Mouse (Mus musculus) layer of hippocampus, postnatal 10 days (tissue): ENCODE data around the gene Taf12. TPM values are rescaled to one million over a fixed set of nuclear protein-coding genes. Genes with fewer than 3 reads are reported as not detected.
"Not testable (repeated sequence)": the region's sequence is repeated elsewhere in the genome, so short reads cannot be mapped to it uniquely, and the experiment has no call there.

Source experiments
- DNase-seq, 2 experiments: peaks; one replicate each; pipeline ENCODE4 v3.0.0; 2021; ENCODE audit warnings: low spot score in 2 of 2
- total RNA-seq, 2 experiments: library from RNA; stranded (reverse); gene quantifications; 2 replicates each; pipeline ENCODE4 v1.2.3; 2021

The Taf12 gene
- total RNA-seq, 2 experiments from 2014 or later, result 16.6 to 17.6 TPM

DNA sequence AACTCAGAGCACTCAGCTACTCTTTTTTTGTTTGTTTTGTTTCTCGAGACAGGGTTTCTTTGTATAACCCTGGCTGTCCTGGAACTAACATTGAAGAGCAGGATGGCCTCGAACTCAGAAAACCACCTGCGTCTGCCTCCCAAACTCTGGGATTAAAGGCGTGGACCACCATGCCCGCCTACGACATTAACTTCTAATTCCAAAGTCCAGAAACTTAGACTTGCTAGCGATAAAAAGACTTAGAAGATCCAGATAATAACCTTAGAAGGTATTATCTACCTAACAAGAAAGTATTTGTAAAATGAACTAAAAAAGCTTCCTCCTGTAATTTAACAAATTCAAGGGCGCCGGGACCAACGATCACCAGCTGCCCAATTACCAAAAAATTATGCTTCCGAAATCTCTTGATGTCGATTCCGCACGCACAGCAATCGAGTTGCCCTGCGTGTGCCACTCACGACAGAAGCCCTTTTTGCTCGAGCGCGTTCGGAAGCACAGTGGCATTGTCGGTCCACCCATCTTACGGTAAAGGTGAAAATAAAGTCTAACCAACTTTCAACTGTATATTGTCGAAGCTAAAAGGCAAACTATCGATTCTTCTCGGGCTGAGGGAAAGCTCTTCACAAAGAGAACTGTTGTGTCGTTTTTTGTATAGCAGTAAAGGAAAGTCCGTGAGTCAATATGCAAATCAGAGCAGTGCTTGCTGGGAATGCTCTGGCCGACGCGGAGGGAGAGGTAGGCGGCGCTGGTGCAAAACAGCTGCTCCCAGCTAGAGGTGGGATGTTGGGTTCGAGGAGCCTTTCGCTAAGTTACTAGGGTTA is 4.2 kb upstream of the Taf12 start:
- DNase-seq, result peak; percentile 77 to 83

DNA sequence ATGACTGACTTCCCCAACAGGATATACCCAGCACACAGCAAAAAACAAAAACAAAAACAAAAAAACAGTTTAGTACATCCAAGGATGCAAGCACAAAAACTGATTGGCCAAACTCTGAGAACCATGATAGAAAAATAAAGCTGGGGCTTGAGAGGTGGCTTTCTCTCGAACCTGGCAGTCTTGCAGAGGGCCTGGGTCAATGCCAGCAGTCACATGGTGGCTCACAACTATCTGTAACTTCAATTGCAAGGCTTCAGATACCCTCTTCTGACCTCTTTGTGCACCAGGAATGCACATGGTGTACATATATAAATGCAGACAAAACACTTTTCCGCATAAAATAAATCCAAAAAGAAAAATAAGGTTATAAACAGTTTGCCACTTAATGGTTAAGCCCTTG is 1.0 kb upstream of the Taf12 start:
- DNase-seq, result peak in 1 of 2 experiments; percentile 39

DNA sequence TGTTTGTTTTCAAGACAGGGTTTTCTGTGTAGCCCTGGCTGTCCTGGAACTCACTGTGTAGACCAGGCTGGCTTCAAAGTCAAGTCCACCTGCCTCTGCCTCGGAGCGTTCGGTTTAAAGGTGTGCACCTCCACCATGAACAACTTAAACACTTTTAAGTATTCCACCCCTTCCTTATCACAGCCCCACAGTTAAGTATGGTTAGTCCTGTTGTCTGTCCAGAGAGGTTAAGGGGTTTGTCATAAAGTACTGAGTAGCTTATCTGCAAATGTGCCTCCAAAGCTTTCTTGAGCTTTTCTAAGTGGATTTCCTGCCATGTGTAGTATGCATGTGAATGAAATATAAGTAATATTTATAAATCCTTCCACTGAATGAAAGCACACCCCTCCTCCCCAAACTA is 1.8 kb downstream of the Taf12 start:
- no peak for DNase-seq

DNA sequence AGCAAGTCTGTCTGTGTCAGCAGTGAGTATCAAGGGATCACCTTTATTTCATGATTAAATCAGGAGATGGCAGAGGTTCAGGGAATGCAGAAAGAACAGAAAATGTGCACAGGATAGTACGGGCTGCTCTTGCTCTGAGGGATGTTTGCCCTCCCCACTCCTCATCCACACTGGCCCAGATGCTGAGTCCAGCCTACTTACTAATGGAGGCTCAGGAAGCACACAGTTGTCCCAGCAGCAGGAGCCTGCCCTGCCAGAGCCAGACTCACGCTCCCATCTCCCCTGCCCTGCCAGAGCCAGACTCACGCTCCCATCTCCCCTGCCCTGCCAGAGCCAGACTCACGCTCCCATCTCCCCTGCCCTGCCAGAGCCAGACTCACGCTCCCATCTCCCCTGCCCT is 14.7 kb downstream of the Taf12 start:
- DNase-seq, result not testable (repeated sequence)

DNA sequence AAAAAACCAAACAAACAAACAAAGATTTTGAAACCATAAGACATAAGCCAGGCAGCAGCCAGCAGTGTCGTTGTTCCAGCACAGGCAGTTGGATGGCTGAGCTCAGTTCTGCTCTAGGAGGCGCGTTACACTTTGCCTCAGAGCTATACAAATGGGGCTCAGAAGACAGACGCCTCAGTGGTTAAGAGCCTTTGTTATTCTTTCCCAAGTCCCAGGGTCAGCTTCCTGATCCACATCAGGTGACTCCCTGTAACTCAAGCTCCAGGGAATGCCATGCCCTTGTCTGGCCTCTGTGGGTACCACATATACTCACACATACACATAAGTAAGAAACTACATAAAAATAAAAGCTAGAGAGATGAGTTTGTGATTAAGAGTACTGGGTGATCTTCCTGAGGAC is 16.9 kb downstream of the Taf12 start:
- no peak for DNase-seq

DNA sequence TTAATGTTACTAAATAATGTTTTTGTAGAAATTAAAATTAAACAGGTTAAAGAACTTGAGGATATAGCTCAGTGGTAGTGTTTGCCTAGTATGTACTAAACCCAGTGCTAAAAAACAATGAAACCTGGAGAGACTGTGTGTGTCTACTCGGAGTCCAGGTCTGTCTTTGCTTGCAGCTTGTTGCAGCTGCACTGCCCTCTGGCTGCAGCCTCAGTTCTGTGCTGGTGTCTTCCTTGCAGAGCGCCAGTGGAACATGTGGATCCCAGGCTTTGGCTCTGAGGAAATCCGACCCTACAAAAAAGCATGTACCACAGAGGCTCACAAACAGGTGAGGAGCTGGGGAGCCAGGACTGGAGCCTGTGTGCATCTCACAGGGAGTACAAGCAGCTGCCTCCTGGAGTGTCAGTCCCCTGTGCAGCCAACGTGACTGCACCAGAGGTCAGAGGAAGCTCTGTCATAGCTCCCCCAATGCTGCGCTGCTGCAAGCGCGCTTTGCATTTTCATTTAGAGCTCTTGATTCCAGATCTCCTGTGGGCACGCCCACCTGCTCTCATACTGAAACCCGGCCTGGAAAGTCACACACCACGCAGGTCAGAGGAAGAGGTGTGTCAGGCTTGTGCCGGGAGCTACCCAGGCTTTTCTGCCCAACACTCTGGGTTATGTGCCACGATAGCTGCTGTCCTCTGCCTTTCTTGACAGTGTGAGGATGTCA is 17.6 kb downstream of the Taf12 start:
- DNase-seq, result no peak

DNA sequence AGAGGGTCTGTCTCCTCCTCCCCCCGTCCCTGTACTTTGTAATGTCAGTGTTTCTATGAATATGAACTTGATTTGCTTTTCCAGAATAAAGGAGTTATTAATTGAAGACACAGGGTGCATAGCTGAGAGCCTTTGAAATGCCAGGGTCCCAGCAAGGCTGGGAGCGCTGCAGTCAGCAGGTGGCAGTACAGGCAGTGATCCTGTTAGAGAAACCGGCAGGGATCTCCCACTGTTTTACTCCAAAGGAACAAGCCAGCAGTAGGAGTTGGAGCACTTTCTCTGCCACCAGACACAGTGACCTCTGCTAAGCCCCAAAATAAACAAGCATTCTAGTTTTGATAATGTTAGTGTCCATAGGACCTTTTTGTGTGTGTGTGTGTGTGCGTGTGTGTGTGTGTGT is 18.8 kb downstream of the Taf12 start:
- peak; percentile 55 to 75 for DNase-seq

DNA sequence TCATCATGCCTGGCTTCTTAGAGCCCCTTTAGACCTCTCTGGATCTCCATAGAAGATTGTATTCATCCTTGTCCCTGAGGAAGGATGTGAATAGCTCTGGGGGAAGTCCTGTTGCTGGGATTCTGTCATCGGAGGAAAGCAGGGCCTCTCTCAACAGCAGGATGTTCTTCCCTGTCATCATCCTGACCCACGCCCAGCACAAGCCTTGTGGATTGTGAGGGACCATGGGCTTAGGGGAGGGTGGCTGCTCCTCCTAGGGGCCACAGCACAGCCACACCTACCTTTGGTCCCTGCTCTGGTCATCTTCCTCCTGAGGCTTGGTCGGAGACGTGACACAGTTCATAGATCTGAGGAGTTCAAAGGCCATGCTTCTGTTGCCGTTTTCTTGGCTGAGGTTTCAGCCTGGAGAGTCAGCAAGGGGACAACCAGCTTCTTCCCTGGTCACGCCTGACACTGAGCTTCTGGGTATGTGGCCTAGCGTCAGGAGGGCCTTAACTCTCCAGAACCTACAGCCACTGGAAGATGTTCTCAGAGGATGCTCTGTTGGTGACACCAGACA is 19.6 kb downstream of the Taf12 start:
- DNase-seq, result no peak

DNA sequence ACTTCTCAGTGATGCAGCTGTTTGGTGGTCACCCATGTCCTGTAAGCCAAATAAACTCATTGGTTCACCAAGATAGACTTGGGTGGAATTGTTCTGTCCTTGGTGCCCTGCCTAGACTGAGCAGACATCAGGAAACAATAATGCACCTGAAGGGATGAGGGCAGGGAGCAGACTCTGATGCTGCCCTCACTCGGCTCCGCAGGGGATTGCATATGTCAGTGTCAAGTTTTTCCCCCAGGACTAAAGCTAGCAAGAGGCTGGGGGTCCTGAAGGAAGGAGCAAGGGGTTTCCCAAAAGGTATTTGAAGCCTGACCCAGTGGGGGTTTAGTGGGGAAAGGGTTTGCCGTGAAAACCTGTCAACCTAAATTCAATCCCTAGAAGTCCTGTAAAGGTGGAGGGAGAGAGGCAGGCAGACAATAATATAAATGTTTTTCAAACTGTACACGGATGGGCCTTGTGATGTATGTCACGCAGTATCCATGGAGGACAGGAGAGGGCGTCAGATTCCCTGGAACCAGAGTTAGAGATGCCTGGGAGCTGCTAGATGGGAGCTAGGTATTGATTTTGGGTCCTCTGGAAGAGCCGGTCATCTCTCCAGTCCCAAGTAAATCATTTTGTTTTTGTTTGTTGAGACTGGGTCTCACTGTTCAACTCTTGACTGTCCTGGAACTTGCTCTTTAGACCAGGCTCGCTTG is 21.7 kb downstream of the Taf12 start:
- no peak for DNase-seq

DNA sequence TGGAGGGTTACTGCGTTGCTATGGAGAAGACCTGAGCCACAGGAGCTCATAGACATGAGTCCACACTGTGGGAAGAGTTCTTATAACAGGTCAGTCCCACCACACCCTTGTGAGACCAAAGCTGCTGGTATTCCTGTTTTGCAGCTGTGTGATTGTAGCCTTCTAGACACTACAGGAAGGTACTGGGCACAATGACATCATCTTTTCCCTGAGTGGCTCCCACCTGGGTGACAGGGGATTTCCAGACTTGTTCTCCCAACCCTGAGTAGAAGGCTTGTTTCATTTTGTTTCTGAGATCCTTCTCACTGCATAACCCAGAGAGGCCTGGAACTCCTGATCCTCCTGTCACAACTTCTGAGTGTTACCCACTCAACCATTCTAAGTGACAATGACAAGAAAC is 25.7 kb downstream of the Taf12 start:
- DNase-seq, result no peak

DNA sequence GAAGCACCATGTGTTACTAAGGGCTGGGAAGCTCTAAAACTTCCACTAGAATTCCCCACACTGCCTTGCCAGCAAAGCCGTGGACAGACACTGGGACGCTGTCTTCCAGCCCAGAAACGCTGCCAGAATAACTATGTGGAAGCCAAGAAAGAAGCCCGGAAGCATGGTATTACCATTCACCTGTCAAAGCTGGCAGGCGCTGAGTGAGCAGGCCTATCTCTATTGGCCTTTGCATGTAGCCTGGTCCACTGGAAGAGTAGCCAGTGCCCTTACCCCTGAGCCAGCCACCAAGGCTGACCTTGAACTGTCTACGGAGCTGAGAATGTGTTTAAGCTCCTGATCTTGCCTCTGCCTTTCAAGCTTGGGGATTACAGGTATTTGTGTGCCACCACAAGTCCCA is 27.3 kb downstream of the Taf12 start:
- DNase-seq, result no peak

DNA sequence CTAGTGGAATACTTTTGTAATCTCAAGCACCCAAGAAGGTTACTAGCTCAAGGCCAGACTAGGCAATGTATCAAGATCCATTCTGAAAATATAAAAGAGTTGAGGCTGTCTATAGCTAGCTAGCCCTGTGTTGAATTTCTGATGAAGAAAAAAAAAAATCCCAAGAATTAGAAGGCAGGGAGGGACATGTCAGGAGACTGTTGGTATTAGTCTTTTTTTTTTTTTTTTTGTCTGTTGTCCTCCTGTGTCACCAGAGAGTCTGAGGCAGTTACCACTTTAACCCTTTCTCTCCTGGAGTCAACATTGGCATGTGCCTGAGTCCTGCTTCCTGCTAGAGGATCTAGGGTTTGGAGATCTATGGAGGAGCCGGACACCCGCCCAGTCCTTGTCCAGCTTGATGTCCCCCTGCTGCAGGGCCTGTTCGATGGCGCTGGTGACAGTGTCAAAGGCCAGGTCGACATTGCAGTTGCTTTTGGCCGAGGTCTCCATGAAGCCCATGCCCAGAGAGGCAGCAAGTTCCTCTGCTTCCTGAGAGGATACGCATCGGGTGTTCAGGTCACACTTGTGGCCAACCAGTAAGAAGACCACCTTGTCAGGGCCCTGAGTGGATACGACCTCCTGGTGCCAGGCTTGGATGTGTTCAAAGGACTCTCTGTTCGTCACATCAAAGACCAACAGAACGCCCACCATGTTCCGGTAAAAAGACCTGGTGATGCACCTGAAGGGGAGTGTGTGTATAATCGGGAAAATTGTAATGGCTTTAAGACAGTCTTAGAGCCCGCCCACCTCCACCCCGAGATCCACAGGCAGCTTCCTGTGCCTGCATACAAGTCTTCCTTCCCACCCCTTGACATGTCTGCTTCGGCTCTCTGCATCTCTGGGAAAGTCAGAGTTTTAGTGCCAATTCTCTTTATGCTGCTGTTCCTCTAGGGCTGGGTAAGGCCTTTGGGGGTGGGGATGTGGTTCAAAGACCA is 28.1 kb downstream of the Taf12 start:
- no peak for DNase-seq

DNA sequence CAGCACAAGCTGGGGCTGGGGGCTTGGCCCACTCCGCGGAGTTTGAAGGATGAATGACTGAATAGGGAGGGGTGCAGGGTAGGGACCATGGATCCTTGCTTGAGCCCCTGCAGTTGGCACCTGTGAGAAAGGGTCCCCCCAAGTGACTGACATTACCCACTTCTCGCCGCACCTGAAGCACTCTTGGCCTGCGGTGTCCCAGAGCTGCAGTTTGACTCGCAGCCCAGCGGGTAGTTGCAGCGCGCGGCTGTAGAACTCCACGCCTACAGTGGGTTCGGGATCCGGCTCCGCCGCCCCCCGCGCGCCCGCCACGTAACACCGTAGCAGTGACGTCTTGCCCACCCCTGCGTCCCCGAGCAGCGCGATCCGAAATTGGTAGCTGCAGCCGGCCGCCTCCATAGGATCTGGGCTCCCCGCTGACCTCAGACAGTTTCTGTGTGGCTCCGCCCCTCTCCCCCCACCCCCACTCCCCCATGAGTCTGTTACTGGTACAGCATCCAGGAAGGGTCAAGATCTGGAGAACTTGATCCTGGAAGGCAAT is 28.8 kb downstream of the Taf12 start, which contains the start of gene Rab42:
TSS of gene Rab42 (minus strand) at position 447 of the 541 bp plus-strand sequence.
- DNase-seq, result peak; percentile 47 to 57

DNA sequence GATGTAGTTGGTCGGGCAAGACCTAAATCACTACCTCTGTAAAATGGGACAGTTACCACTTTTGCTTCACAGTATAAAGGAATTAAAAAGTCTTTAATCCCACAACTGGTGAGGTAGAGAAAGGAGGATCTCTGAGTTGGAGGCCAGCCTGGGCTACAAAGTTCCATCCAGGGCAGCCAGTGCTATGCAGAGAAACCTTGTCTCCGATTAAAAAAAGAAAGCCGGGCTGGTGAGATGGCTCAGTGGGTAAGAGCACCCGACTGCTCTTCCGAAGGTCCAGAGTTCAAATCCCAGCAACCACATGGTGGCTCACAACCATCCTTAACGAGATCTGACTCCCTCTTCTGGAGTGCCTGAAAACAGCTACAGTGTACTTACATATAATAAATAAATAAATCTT is 29.3 kb downstream of the Taf12 start:
- not testable (repeated sequence) for DNase-seq

DNA sequence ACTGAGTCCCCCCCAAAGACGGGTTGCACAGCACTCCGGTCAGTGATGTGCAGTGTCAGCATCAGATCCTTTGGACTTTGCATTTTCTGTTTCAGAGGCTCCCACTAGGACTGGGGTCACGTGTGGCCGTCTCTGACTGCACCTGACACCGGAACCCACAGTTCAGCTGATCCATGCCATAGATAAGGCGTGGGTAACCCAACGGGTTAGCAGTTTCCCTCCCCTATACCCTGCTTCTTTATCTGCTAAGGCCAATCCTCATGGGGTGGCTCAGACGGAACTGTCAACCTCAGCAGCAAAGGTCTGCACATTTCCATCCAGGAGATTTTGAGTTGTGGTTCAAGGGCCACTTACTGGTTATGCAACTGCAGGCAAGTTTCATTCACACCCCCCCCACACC is 31.1 kb downstream of the Taf12 start:
- DNase-seq, result no peak

DNA sequence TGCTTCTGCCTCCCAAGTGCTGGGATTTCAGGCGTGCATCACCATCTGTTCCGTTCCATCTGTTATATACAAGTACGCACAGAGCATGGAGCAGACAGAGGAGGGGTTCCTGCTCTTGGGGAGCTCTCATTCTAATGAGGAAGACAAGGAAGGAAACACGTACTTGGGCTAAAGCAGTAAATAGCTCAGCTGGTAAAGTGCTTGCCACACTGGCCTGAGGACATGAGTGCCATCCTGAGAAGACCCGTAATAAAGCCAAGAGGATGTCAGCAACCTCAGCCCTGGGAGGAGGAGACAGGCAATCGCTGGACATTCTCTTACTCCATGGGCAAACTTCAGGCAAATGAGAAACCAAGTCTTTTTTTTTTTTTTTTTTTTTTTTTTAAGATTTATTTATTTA is 31.8 kb downstream of the Taf12 start:
- DNase-seq, result no peak

DNA sequence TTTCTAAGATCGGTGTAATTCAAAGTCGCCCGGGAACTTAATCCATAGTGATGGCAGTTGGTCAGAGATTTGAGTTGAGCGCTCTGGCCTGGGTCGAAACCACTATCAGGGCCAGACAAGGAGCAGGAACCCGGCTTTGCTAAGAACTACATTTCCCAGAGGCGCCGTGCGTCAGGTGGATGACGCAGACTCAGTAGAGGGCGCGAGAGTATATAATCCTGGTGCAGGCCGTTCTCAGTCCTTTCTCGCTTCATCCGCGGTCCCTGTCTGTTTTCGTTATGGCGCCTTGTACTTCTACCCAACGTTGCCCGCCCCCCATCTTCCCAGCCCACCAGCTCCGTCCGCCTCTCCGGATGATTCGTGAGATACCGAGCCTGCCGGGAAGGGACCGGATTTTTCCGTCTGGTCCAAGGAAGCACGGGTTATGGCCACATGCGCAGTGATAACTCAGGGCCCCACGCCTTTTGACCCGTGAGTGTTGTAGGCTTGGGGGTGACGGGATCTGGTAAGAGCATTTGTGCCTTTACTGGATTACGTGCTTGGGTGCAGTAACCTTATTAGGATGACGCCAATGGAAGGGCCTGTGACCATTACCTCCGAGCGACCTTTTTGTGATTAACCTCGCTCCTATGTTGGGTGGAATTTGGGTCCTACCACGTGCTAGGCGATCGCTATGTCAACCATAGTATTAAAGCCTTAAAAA is 34.4 kb downstream of the Taf12 start:
- peak; percentile 86 to 91 for DNase-seq

DNA sequence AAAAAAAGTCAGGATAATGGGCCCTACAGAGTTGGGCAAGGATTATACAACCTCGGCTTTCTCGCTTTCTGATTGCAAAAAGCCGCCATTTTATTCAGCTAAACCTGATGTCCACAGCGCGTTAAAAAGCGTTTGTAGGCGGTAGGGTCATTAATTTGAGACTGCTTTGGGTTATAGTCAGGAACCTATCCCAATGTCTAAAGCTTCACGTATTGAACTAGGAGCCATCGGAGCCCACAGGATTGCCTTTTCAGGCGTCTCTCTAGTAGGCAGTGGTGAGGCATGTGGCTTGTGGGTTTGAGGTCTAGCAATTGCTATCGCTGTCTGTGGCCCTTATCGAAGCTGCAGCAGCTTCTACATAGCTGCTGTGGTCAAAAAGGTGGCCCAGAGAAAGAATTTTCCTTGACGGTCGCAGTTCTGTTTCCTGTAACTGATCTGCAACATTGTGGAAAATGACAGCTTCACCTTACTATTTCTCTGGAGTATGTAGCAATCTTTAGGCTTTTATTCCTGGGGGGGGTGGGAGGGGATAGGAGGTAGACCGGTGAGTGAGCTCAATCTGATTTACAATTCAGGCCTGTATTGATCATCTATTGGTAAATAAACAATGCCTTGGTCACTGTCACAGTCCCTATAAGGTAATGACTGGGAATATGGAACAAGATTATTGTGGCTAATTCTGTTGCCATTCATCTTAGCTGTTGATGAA is 35.1 kb downstream of the Taf12 start:
- DNase-seq, result peak; percentile 30 to 40
